Mouse (Mus musculus) CH12.LX (cell line): Measurements from ENCODE around the gene Ap5m1. TPM values are rescaled to one million over a fixed set of nuclear protein-coding genes. Genes with fewer than 3 reads are reported as not detected.

Experiments
- DNase-seq: peaks from one replicate; pipeline ENCODE4 v3.0.0-alpha.2; 2013; ENCODE audit errors: extremely low read depth
- H3K27ac ChIP-seq: 2 replicates; pipeline ENCODE4 v1.5.1; 2012; ENCODE audit warnings: low read depth, mild to moderate bottlenecking, control low read depth, moderate library complexity; ENCODE audit not compliant: insufficient read depth
- H3K27me3 ChIP-seq: replicated peaks from 2 replicates; pipeline ENCODE3; 2012; ENCODE audit warnings: inconsistent platforms
- H3K36me3 ChIP-seq, 2 experiments: replicated peaks in 1 of 2; 2 replicates each; pipeline versions ENCODE3 to v1.6.1; 2012; ENCODE audit warnings: inconsistent platforms in 1 of 2, low read length in 1 of 2, mild to moderate bottlenecking in 1 of 2, mixed read lengths in 1 of 2, moderate library complexity in 1 of 2; ENCODE audit not compliant: control insufficient read depth in 1 of 2, insufficient read depth in 1 of 2
- H3K4me1 ChIP-seq, 2 experiments: 2 replicates each; pipeline ENCODE4 v1.6.1; 2012; ENCODE audit warnings: inconsistent platforms in 1 of 2, moderate library complexity in 1 of 2; ENCODE audit not compliant: insufficient read depth in 2 of 2, control insufficient read depth in 1 of 2
- H3K4me2 ChIP-seq: 2 replicates; pipeline ENCODE4 v1.6.1; 2012; ENCODE audit warnings: low read depth, mild to moderate bottlenecking, control low read depth; ENCODE audit not compliant: poor library complexity, insufficient read depth, severe bottlenecking
- H3K4me3 ChIP-seq, 3 experiments: fragments of 150-350 bp in 1 of 3; sonication (generic) in 1 of 3; replicated peaks in 1 of 3; 2 replicates each; pipeline versions ENCODE3 to v1.5.1; 2011 to 2012; ENCODE audit warnings: low read depth in 2 of 3, low read length in 2 of 3, mild to moderate bottlenecking in 2 of 3, moderate library complexity in 2 of 3, control low read depth in 1 of 3, improper control_type of control experiment in 1 of 3, inconsistent platforms in 1 of 3, mixed read lengths in 1 of 3; ENCODE audit not compliant: poor library complexity in 1 of 3
- H3K79me2 ChIP-seq: replicated peaks from 2 replicates; pipeline ENCODE4 v1.6.1; 2012; ENCODE audit warnings: mild to moderate bottlenecking, moderate library complexity; ENCODE audit not compliant: control insufficient read depth, poor library complexity, insufficient read depth, severe bottlenecking; ENCODE audit errors: extremely low read depth
- H3K9ac ChIP-seq: 2 replicates; pipeline ENCODE4 v1.6.1; 2012; ENCODE audit warnings: low read depth, mild to moderate bottlenecking, control low read depth, moderate library complexity; ENCODE audit not compliant: insufficient read depth
- H3K9me3 ChIP-seq: replicated peaks from 2 replicates; pipeline ENCODE3; 2012; ENCODE audit warnings: low read length, inconsistent platforms, mixed read lengths
- CHD2 ChIP-seq: IDR thresholded peaks from 2 replicates; pipeline ENCODE4 v1.6.1; 2011; ENCODE audit warnings: low read length, improper control_type of control experiment
- CTCF ChIP-seq, 2 experiments: IDR thresholded peaks in 1 of 2; conservative IDR thresholded peaks in 1 of 2; 2 replicates each; pipeline ENCODE4 v1.5.1; 2011 to 2012; ENCODE audit warnings: low read depth in 2 of 2, low read length in 2 of 2, improper control_type of control experiment in 1 of 2, inconsistent platforms in 1 of 2, mild to moderate bottlenecking in 1 of 2, moderate library complexity in 1 of 2
- ELF1 ChIP-seq: IDR thresholded peaks from 2 replicates; pipeline ENCODE4 v1.6.1; 2014; ENCODE audit warnings: low read depth, mild to moderate bottlenecking, inconsistent platforms, low read length, improper control_type of control experiment
- ETS1 ChIP-seq: conservative IDR thresholded peaks from 2 replicates; pipeline ENCODE4 v1.6.1; 2012; ENCODE audit warnings: low read depth, mild to moderate bottlenecking, inconsistent platforms, low read length, improper control_type of control experiment, moderate library complexity
- HCFC1 ChIP-seq: IDR thresholded peaks from 2 replicates; pipeline ENCODE4 v1.6.1; 2012; ENCODE audit warnings: low read depth, mild to moderate bottlenecking, inconsistent platforms, low read length, improper control_type of control experiment
- IRF4 ChIP-seq: IDR thresholded peaks from 2 replicates; pipeline ENCODE4 v1.6.1; 2014; ENCODE audit warnings: low read depth, mild to moderate bottlenecking, inconsistent platforms, low read length, improper control_type of control experiment
- JUND ChIP-seq: conservative IDR thresholded peaks from 2 replicates; pipeline ENCODE4 v1.6.1; 2011; ENCODE audit warnings: low read depth, low read length, improper control_type of control experiment
- KAT2A ChIP-seq: IDR thresholded peaks from 2 replicates; pipeline ENCODE4 v1.6.1; 2012; ENCODE audit warnings: low read length, improper control_type of control experiment, inconsistent platforms; ENCODE audit not compliant: insufficient replicate concordance
- MAX ChIP-seq: IDR thresholded peaks from 2 replicates; pipeline ENCODE4 v1.6.1; 2011; ENCODE audit warnings: low read length, improper control_type of control experiment
- MAZ ChIP-seq: IDR thresholded peaks from 2 replicates; pipeline ENCODE4 v1.6.1; 2012; ENCODE audit warnings: low read depth, mild to moderate bottlenecking, inconsistent platforms, low read length, improper control_type of control experiment, moderate library complexity
- POLR2A ChIP-seq: IDR thresholded peaks from 2 replicates; pipeline ENCODE4 v1.6.1; 2011; ENCODE audit warnings: low read depth, mild to moderate bottlenecking, improper control_type of control experiment, low read length
- RAD21 ChIP-seq: IDR thresholded peaks from 2 replicates; pipeline ENCODE4 v1.6.1; 2011; ENCODE audit warnings: low read depth, mild to moderate bottlenecking, low read length, improper control_type of control experiment, moderate library complexity
- SIN3A ChIP-seq: IDR thresholded peaks from 2 replicates; pipeline ENCODE4 v1.6.1; 2012; ENCODE audit warnings: low read length, improper control_type of control experiment, inconsistent platforms
- SMC3 ChIP-seq: IDR thresholded peaks from 2 replicates; pipeline ENCODE4 v1.6.1; 2011; ENCODE audit warnings: low read depth, low read length, improper control_type of control experiment
- TCF12 ChIP-seq: IDR thresholded peaks from 2 replicates; pipeline ENCODE4 v1.6.1; 2014; ENCODE audit warnings: low read depth, mild to moderate bottlenecking, inconsistent platforms, low read length, improper control_type of control experiment
- UBTF ChIP-seq: IDR thresholded peaks from 2 replicates; pipeline ENCODE4 v1.6.1; 2012; ENCODE audit warnings: low read depth, mild to moderate bottlenecking, inconsistent platforms, low read length, improper control_type of control experiment, moderate library complexity
- USF2 ChIP-seq: conservative IDR thresholded peaks from 2 replicates; pipeline ENCODE4 v1.6.1; 2011; ENCODE audit warnings: low read depth, low read length, improper control_type of control experiment
- ZC3H11A ChIP-seq: IDR thresholded peaks from 2 replicates; pipeline ENCODE4 v1.6.1; 2012; ENCODE audit warnings: low read depth, mild to moderate bottlenecking, inconsistent platforms, low read length, improper control_type of control experiment
- ZNF384 ChIP-seq: IDR thresholded peaks from 2 replicates; pipeline ENCODE4 v1.6.1; 2012; ENCODE audit warnings: low read depth, low read length, improper control_type of control experiment, inconsistent platforms
- dilution Hi-C: fragments of 300-500 bp; cut with MboI; formaldehyde crosslinking; loops from 2 replicates; pipeline ENCODE4 v1.14.3; 2020; ENCODE audit warnings: low sequenced_read_pairs; ENCODE audit not compliant: extremely low pct_unique_long_range_greater_than_20kb, extremely low pct_ligation_motif_present
- in situ Hi-C: fragments of 300-500 bp; cut with MboI; formaldehyde crosslinking; loops from 3 replicates; pipeline ENCODE4 v1.14.3; 2019; ENCODE audit warnings: low sequenced_read_pairs, low pct_ligation_motif_present, low pct_unique_long_range_greater_than_20kb, mixed read lengths
- polyA plus RNA-seq: library from polyadenylated mRNA; unstranded; fragments of >175 nt; gene quantifications from 2 replicates; pipeline ENCODE4 v1.2.1, GENCODE M21; 2012; ENCODE audit warnings: low read depth; ENCODE audit not compliant: insufficient read length
- total RNA-seq, 2 experiments: library from RNA; depleted of rRNA; stranded (reverse); fragments of 300-350 nt in 1 of 2; fragments of >200 nt in 1 of 2; gene quantifications; 2 replicates each; pipeline ENCODE4 v1.2.3; 2012 to 2014

Gene Ap5m1
- total and polyA plus RNA-seq, 3 experiments = 12.4 to 29.1 (median 12.9) TPM

- TF ChIP-seq MAZ (no peak), CTCF (conservative IDR thresholded peaks at IDR 0.05 in 1 of 2, IDR thresholded peaks at IDR 0.05 in 1 of 2; ENCODE audit: low read depth in 2 of 2, low read length in 2 of 2) (no peak), CHD2 (no peak), SIN3A (no peak), TCF12 (no peak), JUND (no peak), MAX (no peak), RAD21 (no peak), ZNF384 (no peak), ETS1 (no peak), ZC3H11A (no peak), KAT2A (no peak), USF2 (no peak), POLR2A (no peak)
- Histone ChIP-seq H3K4me3 (no peak overlapping the region), H3K9me3 (peaks cover 3% of the 10 kb centered on the region), H3K4me2 (no peak overlapping the region), H3K4me1 (no peaks in the 10 kb centered on the region), H3K27ac (no peak overlapping the region), H3K79me2 (no peaks in the 10 kb centered on the region), H3K27me3 (no peaks in the 10 kb centered on the region), H3K36me3 (no peaks in the 10 kb centered on the region), H3K9ac (no peak overlapping the region)
- in situ Hi-C loops (no loop called here), dilution Hi-C loops (no loop called here)
- no peak for DNase-seq
Observed at GRCm38 (mm10) chr14:49132391-49132790, 66.5 kb downstream of the Ap5m1 start.

GRCm38 (mm10) chr14:49138171-49138570 lies 72.3 kb downstream of the Ap5m1 start:
- Histone ChIP-seq H3K79me2 (no peaks in the 10 kb centered on the region), H3K4me1 (no peaks in the 10 kb centered on the region), H3K9me3 (no peaks in the 10 kb centered on the region), H3K36me3 (no peaks in the 10 kb centered on the region), H3K4me2 (no peak overlapping the region), H3K9ac (no peak overlapping the region), H3K4me3 (no peak overlapping the region)
- dilution Hi-C loops (no loop called here), in situ Hi-C loops (no loop called here)
- no peak for DNase-seq
- TF ChIP-seq SMC3 = no peak
- no peak for TF ChIP-seq ELF1
- TF ChIP-seq ZC3H11A = no peak
- TF ChIP-seq HCFC1 = no peak
- no peak for TF ChIP-seq MAZ
- no peak for TF ChIP-seq POLR2A
- no peak for TF ChIP-seq TCF12
- TF ChIP-seq ZNF384 = no peak
- no peak for TF ChIP-seq RAD21
- TF ChIP-seq UBTF = no peak
- no peak for TF ChIP-seq IRF4
- TF ChIP-seq, all 38 proteins: peak for 0
- H3K27me3 ChIP-seq = no peaks in the 10 kb centered on the region
- H3K27ac ChIP-seq = no peak overlapping the region
